Mouse (Mus musculus) intestine, embryonic 15.5 days (tissue): ENCODE data around the gene Impg1. TPM values are rescaled to one million over a fixed set of nuclear protein-coding genes. Genes with fewer than 3 reads are reported as not detected.

Experiments
- ATAC-seq: fragments of 200-750 bp; cut with Nextera tagmentation; 2 replicates; pipeline ENCODE4 v1.8.0; 2017; ENCODE audit warnings: moderate TSS enrichment, moderate library complexity
- H3K27ac ChIP-seq: fragments of 300-500 bp; sonication (generic); 2 replicates; pipeline ENCODE4 v1.5.1; 2015; ENCODE audit warnings: mild to moderate bottlenecking, inconsistent platforms
- H3K27me3 ChIP-seq: fragments of 300-500 bp; sonication (generic); replicated peaks from 2 replicates; pipeline ENCODE4 v1.6.1; 2015; ENCODE audit warnings: inconsistent platforms
- H3K36me3 ChIP-seq: fragments of 300-500 bp; sonication (generic); 2 replicates; pipeline ENCODE4 v1.6.1; 2015; ENCODE audit warnings: inconsistent platforms
- H3K4me1 ChIP-seq: fragments of 300-500 bp; sonication (generic); replicated peaks from 2 replicates; pipeline ENCODE4 v1.6.1; 2015; ENCODE audit warnings: inconsistent platforms
- H3K4me2 ChIP-seq: fragments of 300-500 bp; sonication (generic); replicated peaks from 2 replicates; pipeline ENCODE4 v1.6.1; 2015; ENCODE audit warnings: mild to moderate bottlenecking, inconsistent platforms
- H3K4me3 ChIP-seq: fragments of 300-500 bp; sonication (generic); replicated peaks from 2 replicates; pipeline ENCODE4 v1.5.1; 2015; ENCODE audit warnings: inconsistent platforms
- H3K9ac ChIP-seq: fragments of 300-500 bp; sonication (generic); 2 replicates; pipeline ENCODE4 v1.6.1; 2015; ENCODE audit warnings: inconsistent platforms
- H3K9me3 ChIP-seq: fragments of 300-500 bp; sonication (generic); 2 replicates; pipeline ENCODE4 v1.6.1; 2016; ENCODE audit warnings: inconsistent platforms
- WGBS: fragments of 180-500 bp; shearing (Covaris S2); methylation state at CpG from one replicate; pipeline ENCODE4 v1.1.7; 2015; 5-methylcytosine and 5-hydroxymethylcytosine counted together
- polyA plus RNA-seq: library from polyadenylated mRNA; unstranded; fragments of >200 nt; fragmentation: Nextera tagmentation; extraction: Ambion mirVana; gene quantifications from 2 replicates; pipeline ENCODE4 v1.2.1, GENCODE M21; 2015

Gene Impg1
- polyA plus RNA-seq, 1 experiment from 2014 or later = not detected

DNA sequence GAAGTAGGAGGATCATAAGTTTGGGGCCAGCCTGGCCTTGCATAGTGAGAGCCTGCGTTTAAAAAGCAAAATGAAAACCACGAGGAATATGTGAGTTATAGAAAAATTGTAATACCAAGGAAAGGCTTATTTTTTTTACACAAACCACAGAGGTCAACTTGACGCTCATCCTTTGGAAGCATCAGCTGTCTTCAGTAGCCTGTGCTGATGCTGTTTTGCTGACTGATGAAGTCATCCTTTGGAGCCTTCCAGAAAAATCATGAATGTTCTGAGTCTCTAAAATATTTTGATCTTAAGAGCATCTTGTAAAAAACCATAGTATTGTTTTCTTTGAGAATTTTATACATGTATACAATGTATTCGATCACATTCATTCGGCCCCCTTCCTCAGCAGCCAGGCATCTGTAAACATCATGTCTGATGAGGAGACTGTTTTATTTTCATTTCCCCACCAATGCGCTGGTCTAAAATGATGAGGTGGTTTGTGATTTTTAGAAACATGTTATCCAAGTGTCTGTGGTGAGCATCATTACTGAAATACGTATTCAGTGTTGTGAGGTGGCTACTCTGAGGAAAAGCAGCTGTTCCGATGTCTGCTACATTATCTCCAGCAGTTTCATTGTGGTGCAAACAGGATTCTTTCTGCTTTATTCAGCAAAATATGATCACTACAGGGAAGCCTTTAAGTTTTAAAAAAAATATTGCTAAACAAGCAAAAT lies 190.1 kb downstream of the Impg1 start:
- peak overlapping the region; percentile 48; the same call in 1 of the 2 replicates for H3K27ac ChIP-seq
- peak; percentile 47 for ATAC-seq
- WGBS = 59% methylated on average over 8 of the region's 8 CpGs

DNA sequence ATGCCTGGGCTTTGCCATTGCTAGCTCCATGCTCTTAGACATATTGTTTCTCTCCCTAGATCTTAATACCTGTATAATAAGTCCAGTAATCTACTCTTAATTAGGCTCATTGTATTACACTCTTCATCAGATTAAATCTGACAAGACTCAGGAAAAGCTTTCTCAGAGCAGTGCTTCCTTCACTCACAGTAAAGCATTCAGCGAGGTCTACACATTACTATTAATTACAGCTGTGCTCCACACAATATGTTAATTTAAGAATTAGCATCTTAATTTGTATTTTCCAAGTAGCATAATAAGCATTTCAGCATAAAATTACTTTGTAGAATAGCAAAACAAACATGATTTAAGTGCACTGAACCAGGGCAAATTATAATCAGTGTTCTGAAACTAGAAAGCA lies 192.3 kb downstream of the Impg1 start:
- WGBS = 89% methylated on average over 1 of the region's 1 CpGs
- Histone ChIP-seq H3K36me3 (peaks cover 12% of the 10 kb centered on the region), H3K9me3 (no peaks in the 10 kb centered on the region), H3K4me1 (no peaks in the 10 kb centered on the region), H3K9ac (no peak overlapping the region), H3K4me3 (no peak overlapping the region), H3K27ac (no peak overlapping the region), H3K27me3 (no peaks in the 10 kb centered on the region), H3K4me2 (no peak overlapping the region)
- no peak for ATAC-seq

More for the DNA sequence above, 190.1 kb downstream of the Impg1 start:
- no peaks in the 10 kb centered on the region for H3K27me3 ChIP-seq
- H3K9me3 ChIP-seq = no peaks in the 10 kb centered on the region
- no peak overlapping the region for H3K4me3 ChIP-seq
- H3K9ac ChIP-seq = no peak overlapping the region
- peaks cover 14% of the 10 kb centered on the region for H3K36me3 ChIP-seq
- no peak overlapping the region for H3K4me2 ChIP-seq
- no peaks in the 10 kb centered on the region for H3K4me1 ChIP-seq

DNA sequence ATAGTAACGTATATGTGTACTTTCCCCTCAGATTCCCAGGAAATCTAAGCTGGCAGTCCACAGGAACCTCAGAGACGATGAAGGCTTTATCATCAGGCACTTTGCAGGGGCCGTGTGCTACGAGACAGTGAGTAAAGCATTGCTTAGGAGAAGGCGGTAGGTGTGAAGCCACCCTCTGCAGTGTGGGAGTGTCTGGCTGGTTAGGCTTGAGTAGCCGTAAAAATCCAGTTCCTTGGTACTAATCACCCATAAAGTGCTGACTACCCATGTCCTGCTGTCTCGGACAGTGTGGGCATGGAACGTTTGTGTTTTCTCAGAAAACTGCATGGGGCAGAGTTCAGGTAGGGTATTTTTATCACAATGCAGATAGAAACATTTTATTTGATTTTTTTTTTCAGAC lies 195.7 kb downstream of the Impg1 start:
- H3K4me2 ChIP-seq = no peak overlapping the region
- no peak for ATAC-seq
- no peak overlapping the region for H3K4me3 ChIP-seq
- no peaks in the 10 kb centered on the region for H3K4me1 ChIP-seq
- no peaks in the 10 kb centered on the region for H3K27me3 ChIP-seq
- no peak overlapping the region for H3K27ac ChIP-seq
- no peak overlapping the region for H3K9ac ChIP-seq
- H3K36me3 ChIP-seq = peaks cover 4% of the 10 kb centered on the region; the same call in 1 of the 2 replicates
- no peaks in the 10 kb centered on the region for H3K9me3 ChIP-seq
- 70% methylated on average over 8 of the region's 8 CpGs for WGBS

DNA sequence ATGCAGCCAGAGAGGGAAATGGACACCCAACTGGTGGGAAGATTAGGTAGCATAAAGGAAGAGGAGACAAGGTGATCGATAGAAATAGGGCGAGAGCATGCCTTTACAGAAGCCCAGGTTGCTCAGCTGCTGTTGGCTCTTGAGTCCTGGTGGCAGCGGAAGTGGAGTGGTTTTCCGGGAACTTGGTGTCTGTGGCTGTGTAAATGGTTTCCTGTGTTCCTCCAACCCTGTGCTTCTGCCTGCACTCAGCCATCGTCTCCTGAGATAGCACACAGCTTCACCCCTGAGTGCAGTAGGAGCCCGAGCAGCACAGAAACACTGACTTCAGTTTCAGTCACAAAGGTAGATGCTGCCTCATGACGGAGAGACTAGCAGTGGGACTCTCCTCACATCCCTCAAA lies 198.8 kb downstream of the Impg1 start:
- Histone ChIP-seq H3K4me3 (no peak overlapping the region), H3K4me2 (no peak overlapping the region), H3K36me3 (peaks cover 4% of the 10 kb centered on the region; the same call in 1 of the 2 replicates), H3K9me3 (no peaks in the 10 kb centered on the region), H3K27me3 (no peaks in the 10 kb centered on the region), H3K9ac (no peak overlapping the region), H3K4me1 (no peaks in the 10 kb centered on the region), H3K27ac (no peak overlapping the region)
- WGBS = 87% methylated on average over 7 of the region's 7 CpGs
- no peak for ATAC-seq

DNA sequence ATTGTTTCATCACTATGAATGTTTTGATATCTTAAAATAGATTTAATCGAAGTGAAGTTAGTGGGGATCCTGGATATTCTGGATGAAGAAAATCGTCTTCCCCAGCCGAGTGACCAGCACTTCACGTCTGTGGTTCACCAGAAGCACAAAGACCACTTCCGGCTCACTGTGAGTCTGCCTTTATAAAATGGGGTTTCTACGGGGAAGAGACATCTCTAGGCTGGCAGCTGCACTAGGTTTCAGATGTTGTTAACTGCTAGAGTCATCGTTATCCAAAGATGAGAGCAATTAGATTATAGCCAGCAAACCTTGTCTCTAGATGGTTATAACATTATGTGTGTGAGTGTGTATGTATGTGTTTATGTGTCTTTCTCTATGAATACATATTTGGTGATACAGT lies 199.2 kb downstream of the Impg1 start:
- H3K4me3 ChIP-seq = no peak overlapping the region
- H3K4me1 ChIP-seq = no peaks in the 10 kb centered on the region
- H3K36me3 ChIP-seq = peaks cover 4% of the 10 kb centered on the region; the same call in 1 of the 2 replicates
- no peaks in the 10 kb centered on the region for H3K27me3 ChIP-seq
- H3K9ac ChIP-seq = no peak overlapping the region
- no peak overlapping the region for H3K27ac ChIP-seq
- WGBS = 87% methylated on average over 7 of the region's 7 CpGs
- H3K4me2 ChIP-seq = no peak overlapping the region
- ATAC-seq = no peak
- H3K9me3 ChIP-seq = no peaks in the 10 kb centered on the region
